Mouse (Mus musculus) CD4-positive naive resting alpha-beta T cell, adult 57 days (primary cell): ENCODE results near the gene Gm4788. TPM values are rescaled to one million over a fixed set of nuclear protein-coding genes. Genes with fewer than 3 reads are reported as not detected.

Experiments used
- total RNA-seq: library from RNA; stranded (reverse); gene quantifications from one replicate; pipeline ENCODE4 v1.2.4, GENCODE M21; 2023

Gene Gm4788
- total RNA-seq: not detected

GRCm38 (mm10) chr1:139781143-139781542 is at the start of gene Gm4788:
Gene Gm4788, minus strand, starts transcription at chr1:139781243.

Other genes with a start within 250 kb of the Gm4788 start
- gene Cfhr1, start 221.0 kb downstream of the Gm4788 start, total RNA-seq: not detected
- not detected for gene Cfhr2, start 77.5 kb upstream of the Gm4788 start, total RNA-seq